Mouse (Mus musculus) thymus, adult 2 months (tissue): ENCODE data around the gene Snap25.

Experiments
- CTCF ChIP-seq: fragments of 200-500 bp; IDR thresholded peaks from 2 replicates; pipeline ENCODE4 v1.5.1; 2012; ENCODE audit warnings: mild to moderate bottlenecking, control low read depth, low read length, moderate library complexity, borderline replicate concordance; ENCODE audit not compliant: control insufficient read depth, poor library complexity, insufficient read depth; ENCODE audit errors: extremely low read depth
- POLR2A ChIP-seq: fragments of 200-500 bp; IDR thresholded peaks from 2 replicates; pipeline ENCODE4 v1.6.1; 2012; ENCODE audit warnings: mild to moderate bottlenecking, low read length, control low read depth, moderate library complexity; ENCODE audit not compliant: control insufficient read depth, poor library complexity, insufficient read depth; ENCODE audit errors: extremely low read depth

DNA sequence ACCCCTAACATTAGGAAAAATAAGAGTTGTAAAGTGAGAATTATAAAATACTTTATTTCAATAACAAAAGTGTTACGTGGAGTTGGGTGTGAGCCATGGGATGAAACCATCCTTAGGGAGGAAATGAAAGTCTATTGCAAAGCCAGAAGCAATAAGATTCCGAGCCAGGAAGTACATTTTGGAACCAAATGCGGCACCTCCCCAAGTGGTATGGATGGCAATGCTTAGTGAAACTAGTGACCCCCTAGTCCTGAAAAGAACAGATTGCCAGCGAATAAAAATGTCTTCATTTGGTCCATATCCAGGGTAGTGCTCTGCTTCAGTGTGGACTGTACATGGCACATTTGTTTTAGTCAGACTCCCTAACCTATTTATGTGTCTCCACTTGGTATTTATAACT, 25.9 kb upstream of the Snap25 start:
- no peak for TF ChIP-seq CTCF
- TF ChIP-seq POLR2A: no peak
